Mouse (Mus musculus) A20 (cell line): ENCODE measurements at regions not wholly inside any gene's neighbourhood (a gene's known extent, or its start where the extent isn't known, plus 50 kb on each side); places are given as distances from the start of the nearest gene placed in this dataset.

Experiments
- DNase-seq: peaks from one replicate; pipeline ENCODE4 v3.0.0-alpha.2; 2011; ENCODE audit warnings: low read depth, low spot score

- DNase-seq = no peak
Measured at GRCm38 (mm10) chr15:62134835-62135234, 1212.0 kb upstream of the A1bg start.

GRCm38 (mm10) chr15:62134308-62134707 lies 1211.5 kb upstream of the A1bg start:
- no peak for DNase-seq

- no peak for DNase-seq
Measured at GRCm38 (mm10) chr15:62132895-62133294, 1210.1 kb upstream of the A1bg start.

DNA sequence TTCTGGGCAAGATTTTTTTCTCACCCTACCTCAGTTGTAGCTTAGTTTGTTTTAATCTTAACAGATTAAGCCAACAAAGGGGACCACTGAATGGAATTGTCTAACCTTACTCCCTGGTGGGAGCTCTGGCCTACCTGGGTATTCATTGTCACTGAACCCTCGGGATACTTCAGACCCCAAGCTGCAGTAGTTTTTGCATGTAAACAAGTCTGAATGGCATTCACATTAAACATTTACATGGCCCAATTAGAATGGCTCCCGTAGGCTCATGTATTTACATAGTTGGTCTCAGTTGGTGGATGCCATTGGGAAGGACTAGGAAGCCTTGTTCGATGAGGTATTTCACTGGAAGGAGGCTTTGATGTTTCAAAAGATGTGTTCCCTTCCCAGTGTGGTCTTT lies 1208.9 kb upstream of the A1bg start:
- DNase-seq = no peak

DNA sequence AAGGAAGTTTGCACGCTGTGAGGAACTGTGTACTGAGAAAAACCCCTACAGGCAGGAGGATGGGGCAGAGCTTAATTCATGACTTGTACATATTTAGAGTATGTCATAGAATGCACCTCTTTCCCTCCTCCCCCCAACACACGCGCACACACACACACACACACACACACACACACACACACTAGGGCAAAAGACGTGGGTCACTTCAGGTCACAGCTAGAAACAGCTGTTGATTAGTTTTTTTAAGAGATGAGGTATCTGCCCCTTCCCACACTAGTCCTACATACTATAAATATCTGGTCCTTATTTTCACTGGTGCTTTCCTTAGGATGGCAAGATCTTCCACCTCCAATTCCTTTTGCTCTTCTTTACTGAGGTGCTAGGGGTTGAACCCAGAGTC lies 1207.7 kb upstream of the A1bg start:
- DNase-seq = no peak

DNA sequence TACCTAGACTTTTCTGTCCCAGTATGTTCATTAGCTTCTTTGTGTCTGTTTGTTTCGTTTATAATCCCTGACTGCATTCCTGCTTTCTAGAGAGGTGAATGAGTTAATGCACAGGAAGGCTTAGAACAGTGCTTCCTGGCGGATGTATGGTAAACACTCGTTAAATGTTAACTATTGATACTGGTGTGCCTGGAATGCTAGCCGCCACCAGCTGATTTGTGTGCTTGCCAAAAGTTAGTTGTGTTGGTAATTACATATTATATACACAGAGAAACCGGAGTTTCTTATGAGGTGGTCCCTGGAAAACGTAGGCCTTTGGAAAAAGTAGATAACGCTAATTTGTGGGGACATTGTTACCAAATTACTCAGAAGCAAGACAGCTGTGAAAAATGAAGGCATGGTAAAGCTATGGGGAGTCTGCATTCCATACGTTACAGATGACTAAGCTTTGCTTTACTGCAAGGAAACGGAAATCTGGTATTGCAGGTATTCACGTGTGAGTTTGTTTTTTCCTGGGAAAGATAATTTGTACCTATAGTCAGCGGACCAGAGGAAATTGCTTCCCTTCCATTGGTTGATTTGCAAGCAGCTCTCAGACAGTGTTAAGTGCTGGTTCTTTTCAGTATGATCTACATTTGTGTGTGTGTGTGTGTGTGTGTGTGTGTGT lies 1205.9 kb upstream of the A1bg start:
- no peak for DNase-seq

DNA sequence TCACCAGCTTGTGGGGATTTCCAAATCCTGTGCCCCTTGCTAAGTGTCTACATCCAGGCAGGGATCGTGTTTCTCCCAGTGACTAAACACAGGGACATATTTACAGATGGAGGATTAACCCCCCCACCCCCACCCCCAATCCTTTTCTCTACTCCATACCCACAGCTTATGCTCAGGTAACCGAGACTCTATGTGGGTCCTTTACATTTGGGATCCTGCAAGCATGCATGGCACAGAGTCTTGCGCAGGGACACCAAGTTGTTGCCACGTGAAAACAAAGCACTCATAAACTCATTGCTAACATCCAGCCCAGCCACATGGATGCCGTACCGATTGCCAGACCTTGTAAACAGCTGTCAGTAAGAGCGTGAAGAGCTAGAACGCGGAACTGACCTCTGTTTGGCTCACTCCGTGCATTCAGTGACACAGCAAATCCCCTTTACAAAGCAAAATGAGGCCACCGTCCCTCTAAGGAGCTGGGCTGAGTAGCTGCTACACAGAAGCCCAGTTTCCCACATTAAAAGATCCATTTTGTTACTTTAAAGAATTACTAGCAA lies 1204.9 kb upstream of the A1bg start:
- no peak for DNase-seq

- DNase-seq = no peak
Measured at GRCm38 (mm10) chr15:62125718-62126117, 1202.9 kb upstream of the A1bg start.

DNA sequence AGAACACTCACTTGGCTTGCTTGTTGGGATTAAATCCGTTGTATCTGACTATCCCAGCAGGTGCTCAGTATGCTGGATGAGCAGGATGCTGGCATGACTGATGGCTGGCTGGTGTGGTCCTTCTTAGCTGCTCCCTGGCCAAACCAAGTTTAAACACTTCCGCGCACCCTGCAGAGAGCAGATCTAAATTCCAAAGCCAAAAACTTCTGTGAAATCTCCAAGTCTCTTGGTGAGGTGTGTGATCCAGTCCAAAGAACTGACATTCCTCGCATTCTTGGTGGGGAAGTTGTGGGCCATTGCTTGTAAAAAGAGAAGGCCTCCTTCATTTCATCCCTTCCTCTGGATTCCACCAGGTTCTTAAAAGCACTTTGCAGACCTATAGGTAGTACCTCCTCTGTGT lies 1200.9 kb upstream of the A1bg start:
- DNase-seq = no peak

DNA sequence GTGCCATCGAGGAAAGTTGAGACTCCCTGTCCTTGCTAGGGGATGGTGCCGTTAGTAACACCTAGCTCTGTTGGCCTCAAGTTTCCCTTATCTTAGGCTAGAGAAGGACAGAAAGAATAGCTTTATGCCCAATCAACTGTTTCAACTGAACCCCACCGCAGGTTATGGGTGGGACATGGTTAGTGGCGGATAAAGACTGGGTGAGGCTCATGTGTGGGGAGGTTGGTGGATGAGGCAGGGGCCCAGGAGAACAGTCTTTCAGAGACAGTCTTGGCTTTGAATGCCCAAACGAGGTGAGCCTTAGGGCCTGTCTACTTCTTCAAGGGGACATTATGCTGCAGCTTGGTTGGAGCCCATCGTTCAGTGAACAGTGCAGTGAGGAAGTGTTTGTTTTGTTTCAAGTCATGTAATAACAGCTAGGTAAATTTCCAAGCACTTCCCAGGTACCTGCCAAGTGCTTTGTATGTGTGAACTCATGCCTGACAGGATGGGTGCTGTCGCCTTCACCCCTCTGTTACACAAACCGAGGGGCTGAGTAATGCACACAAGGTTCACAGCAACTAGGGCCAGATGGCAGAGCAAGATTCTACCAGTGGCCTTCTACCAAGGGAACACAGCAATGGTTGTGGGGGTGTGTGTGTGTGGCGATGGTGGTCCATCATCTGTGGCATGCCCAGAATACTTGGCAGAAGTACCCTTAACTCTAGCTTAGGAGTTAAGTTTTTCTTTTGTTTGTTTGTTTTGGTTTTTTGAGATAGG lies 1199.6 kb upstream of the A1bg start:
- no peak for DNase-seq

DNA sequence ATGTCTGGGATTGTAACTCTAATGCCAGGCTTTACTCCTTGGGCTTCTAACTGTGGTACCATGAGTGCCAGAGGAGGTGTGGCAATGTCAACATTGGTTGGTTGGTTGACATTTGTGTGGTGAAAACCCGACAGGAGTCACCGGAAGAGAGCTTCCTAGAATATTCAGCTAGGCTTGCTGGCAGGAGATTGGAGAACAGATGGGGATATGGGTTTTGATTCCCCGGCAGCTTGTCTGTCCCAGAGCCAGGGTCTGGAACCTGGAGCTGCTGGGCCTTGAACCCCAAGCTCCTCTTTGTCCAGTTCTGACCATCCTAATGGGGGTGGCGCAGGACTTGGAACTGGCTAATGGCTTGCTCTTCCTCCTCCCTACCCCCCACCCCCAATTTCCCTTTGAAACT lies 1198.9 kb upstream of the A1bg start:
- no peak for DNase-seq

- no peak for DNase-seq
Measured at GRCm38 (mm10) chr15:62120735-62121134, 1197.9 kb upstream of the A1bg start.

DNA sequence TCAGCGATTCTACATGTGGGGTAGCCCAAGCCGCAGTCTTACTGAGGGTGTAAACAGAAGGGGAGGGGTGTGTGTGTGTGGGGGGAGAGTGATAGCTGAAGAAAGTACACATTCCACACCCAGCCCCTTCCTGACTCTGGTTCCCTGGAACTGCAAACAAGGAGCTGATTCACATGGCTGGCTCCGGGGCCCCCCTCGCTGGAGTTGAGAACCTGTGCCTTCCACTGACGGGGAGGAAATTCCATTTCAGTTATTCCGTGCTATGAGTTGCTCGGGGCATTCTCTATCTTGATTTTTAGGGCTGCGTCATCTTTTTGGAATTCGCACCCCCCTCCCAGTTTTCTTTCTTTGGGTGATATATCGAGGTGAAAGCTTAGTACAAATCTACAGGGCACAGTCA lies 1196.2 kb upstream of the A1bg start:
- no peak for DNase-seq

DNA sequence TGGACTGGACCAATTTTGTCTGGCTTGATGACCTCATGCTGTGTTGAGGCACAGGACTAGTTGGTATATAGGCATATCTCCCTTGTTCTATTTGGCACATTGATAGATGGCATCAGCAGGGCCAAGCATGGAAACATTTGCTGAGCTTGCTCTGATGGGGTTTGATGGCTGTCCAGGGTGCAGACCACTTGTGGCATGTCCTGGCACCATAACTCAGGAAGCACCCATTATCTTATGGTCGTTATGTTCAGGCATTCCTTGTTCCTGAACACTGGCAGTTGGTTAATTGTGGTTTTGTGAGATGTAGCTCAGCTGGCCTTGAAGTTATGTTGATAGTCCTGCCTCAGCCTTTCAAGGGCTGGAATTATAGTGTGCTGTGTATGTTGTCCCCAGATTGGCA lies 1193.4 kb upstream of the A1bg start:
- DNase-seq = no peak

GRCm38 (mm10) chr15:62114815-62115214 lies 1192.0 kb upstream of the A1bg start:
- no peak for DNase-seq

DNA sequence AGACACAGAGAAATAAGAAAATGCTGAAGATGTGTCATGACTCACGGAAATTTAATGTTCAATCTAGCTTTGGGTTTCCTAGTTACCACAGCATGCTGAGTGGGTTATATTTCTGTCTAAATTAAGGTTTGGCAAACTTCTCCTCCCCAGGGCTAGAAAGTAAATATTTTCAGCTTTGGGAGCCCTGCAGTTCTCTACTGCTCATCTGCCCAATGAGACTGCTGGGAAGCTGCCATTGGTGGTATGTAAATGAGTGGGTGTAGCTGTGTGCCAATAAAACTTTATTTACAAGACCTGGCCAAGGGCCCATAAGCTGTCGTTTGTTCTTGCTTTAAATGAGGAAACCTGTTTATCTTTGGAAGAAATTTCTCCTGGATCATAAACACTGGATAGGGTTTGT lies 1189.3 kb upstream of the A1bg start:
- no peak for DNase-seq

DNA sequence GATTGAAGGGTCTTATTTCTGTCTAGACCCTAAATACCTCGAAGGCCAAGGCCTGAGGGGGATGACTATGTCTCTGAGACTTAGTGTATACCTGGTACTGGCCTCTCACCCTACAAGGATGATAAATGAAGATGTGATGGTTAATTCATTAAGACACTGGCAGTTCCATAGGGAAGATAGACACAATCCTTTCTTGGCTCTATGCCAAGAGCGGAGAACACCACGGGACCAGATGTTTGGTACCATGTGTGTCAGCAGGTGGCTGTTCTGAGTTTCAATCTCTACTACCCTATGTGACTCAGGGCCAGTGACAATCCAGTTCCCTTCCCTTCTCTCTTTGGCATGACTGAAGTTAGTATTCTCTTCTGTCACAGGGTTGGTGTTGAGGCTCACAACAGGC lies 1185.2 kb upstream of the A1bg start:
- no peak for DNase-seq

- DNase-seq = peak; percentile 48
Measured at GRCm38 (mm10) chr15:62106518-62106975, 1183.7 kb upstream of the A1bg start.

DNA sequence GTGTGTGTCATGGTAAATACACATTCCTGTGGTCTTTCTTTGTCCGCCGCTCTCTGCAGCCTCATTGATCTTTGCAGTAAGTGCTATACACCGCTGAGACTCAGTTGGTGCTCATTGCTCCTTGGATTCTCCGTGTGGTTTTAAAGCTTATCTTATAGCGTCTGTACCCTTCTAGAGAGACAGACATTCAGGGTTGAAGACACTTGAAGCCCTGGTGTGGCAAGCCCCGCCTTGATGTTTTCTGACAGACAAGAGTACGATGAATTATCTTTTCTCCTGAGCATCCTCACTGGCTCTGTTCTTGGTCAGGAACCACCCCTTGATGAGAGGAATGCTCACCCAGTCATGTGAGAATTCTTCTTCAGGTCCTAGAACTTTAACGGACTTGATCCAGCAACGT lies 1182.7 kb upstream of the A1bg start:
- no peak for DNase-seq

- DNase-seq = peak; percentile 28
Measured at GRCm38 (mm10) chr15:62104653-62105052, 1181.8 kb upstream of the A1bg start.

DNA sequence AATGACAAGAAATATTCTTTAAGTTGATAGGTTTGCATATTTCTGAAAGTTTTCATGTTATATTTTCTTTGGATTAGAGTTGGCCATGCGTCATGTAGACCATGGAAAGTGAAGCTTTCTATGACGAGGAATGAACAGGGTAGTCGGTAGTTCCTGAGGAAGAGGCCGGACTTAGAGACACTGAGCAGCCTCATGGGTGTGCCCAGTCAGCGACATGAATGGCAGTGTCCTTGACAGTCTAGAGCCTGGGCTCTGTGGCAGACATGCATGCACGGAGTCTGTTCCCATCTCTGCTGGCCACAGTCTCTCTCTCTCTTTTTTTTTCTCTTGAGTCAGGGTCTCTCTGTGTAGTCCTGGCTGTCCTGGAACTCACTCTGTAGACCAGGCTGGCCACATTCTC lies 1176.9 kb upstream of the A1bg start:
- no peak for DNase-seq

DNA sequence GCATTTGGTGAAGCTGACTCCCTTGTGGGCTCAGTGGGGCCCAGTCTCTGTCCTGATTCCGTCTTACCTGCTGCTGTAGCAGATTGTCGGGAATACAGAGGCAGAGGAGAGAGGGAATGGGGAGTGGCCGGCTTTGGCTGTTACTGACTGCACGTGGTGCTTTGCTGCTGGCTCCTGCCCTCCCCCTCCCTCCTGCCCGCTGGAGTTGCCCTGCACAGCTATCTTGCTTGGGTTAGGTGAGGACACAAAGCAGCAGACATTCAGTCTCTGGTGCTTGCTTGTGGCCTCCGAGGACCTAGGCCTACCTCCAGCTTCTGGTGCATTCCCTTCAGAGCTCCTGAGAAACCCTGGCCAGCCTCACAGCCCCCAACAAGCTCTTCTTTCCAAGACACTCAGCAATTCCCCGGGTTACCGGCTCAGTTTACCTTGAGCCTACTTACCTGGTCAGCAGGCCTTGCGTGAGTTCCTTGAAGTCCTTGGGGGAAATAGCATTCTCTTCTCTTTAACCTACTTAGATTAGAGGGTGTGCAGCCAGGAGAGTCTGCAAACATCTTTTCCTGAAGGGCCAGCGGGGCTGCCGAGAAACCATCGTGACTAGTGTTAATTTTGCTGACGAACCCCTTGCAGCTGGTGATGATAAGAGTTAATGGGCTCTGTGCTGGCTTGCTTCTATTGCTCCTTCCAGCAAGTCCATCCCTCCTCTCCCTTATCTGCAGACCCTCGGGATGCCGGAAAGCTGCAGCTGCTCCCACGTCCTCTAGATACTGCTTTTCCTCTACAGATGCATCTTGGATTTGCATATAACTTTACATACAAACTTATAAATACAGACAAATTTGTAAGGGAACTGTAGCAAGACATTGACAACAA lies 1176.2 kb upstream of the A1bg start:
- DNase-seq = no peak
